Mouse (Mus musculus) ES-Bruce4 (cell line): ENCODE measurements around the gene Hipk1.

Experiments used
- CTCF ChIP-seq: IDR thresholded peaks from one replicate; pipeline ENCODE4 v1.8.1; 2011; ENCODE audit warnings: low read depth, low read length
- EP300 ChIP-seq: IDR thresholded peaks from 2 replicates; pipeline ENCODE4 v1.6.1; 2011; ENCODE audit warnings: low read depth, low read length; ENCODE audit not compliant: insufficient read depth

- TF ChIP-seq CTCF (no peak), EP300 (no peak)
These were observed 31.9 kb downstream of the Hipk1 start for GRCm38 (mm10) chr3:103759261-103759970.
